Mouse (Mus musculus) adrenal gland, postnatal 14 days (tissue): Measurements from ENCODE around the gene 2300009A05Rik. TPM values are rescaled to one million over a fixed set of nuclear protein-coding genes. Genes with fewer than 3 reads are reported as not detected.

Source experiments
- DNase-seq: peaks from one replicate; pipeline ENCODE4 v3.0.0; 2021; ENCODE audit warnings: mixed read lengths
- total RNA-seq: library from RNA; stranded (reverse); gene quantifications from 2 replicates; pipeline ENCODE4 v1.2.3, GENCODE M21; 2021

2300009A05Rik gene
- total RNA-seq, 1 experiment from 2014 or later, result 59.7 TPM

- DNase-seq, result no peak
Measured at GRCm38 (mm10) chr9:63348146-63348545, 50.9 kb downstream of the 2300009A05Rik start.

GRCm38 (mm10) chr9:63346029-63346428 is 53.0 kb downstream of the 2300009A05Rik start:
- DNase-seq, result no peak

Other genes starting within 250 kb of the 2300009A05Rik start
- 30.4 and 33.9 TPM in 2 replicates for gene Map2k5, start 21.3 kb downstream of the 2300009A05Rik start, total RNA-seq
- gene Iqch, start 203.2 kb upstream of the 2300009A05Rik start, total RNA-seq, result 0.30 and 0.44 TPM in 2 replicates
- gene Aagab, start 203.4 kb upstream of the 2300009A05Rik start, total RNA-seq, result 20.7 and 20.8 TPM in 2 replicates